Mouse (Mus musculus): ENCODE results near the gene Pex1. TPM values are rescaled to one million over a fixed set of nuclear protein-coding genes. Genes with fewer than 3 reads are reported as not detected.
A peak's percentile ranks its signal among the peaks of the same experiment; 100 is the strongest.
"Not testable (repeated sequence)": the region's sequence is repeated elsewhere in the genome, so short reads cannot be mapped to it uniquely, and the experiment has no call there.

The Pex1 gene
- polyA plus RNA-seq, 1 experiment: 0.21 TPM

DNA sequence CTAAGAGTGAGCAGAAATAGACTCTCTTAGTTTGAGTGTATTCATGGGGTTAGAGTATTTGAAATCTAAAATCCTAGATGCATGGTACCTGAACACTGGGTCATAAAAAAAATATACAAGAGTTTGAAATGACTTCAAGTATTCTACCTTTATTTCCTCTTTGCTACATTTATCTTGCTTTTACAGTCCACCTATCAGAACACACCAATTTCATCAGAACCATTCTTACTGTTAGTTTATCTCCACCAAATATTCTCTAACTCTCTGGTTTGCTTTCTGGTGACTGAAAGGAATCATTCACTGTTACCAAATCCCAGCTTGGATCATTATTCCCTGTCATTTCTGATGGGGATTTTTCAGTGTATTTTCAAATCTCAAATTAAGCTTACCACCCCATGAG, 1.3 kb downstream of the Pex1 start:
- Histone ChIP-seq H3K27me3 (ENCODE audit: control insufficient read depth) (no peaks in the 10 kb centered on the region), H3K4me1 (ENCODE audit: control insufficient read depth) (peaks cover 29% of the 10 kb centered on the region), H3K9me3 (ENCODE audit: control insufficient read depth, low read length) (no peaks in the 10 kb centered on the region), H3K4me3 (replicated peaks) (peak overlapping the region; percentile 79), H3K36me3 (ENCODE audit: control insufficient read depth) (peaks cover 16% of the 10 kb centered on the region)
- TF ChIP-seq TAL1 (IDR thresholded peaks at IDR 0.05; ENCODE audit: low read length) (no peak), GATA1 (IDR thresholded peaks at IDR 0.05; ENCODE audit: low read length) (no peak)

DNA sequence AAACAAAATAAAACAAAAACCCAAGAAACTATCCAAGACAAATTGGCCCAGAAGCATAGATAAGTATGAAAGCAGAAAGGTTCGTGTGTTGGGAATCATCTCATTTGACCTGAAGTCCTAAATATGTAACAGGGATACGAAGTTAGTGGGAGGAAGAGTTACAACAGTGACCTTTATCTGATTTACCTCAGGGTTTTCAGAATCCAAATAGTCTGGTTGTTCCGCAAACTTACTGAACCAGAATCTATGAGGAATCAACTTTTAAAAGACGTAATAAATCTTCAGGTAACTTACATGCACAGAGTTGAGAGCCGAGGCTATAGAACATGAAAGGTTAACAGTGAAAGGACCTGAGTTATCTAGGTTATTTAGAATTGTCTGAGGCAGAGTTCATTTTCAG, 2.9 kb downstream of the Pex1 start:
- H3K27me3 ChIP-seq (ENCODE audit: control insufficient read depth): no peaks in the 10 kb centered on the region
- H3K4me3 ChIP-seq (replicated peaks): no peak overlapping the region
- TF ChIP-seq GATA1 (IDR thresholded peaks at IDR 0.05; ENCODE audit: low read length): no peak
- TF ChIP-seq TAL1 (IDR thresholded peaks at IDR 0.05; ENCODE audit: low read length): no peak
- peaks cover 3% of the 10 kb centered on the region for H3K36me3 ChIP-seq (ENCODE audit: control insufficient read depth)
- H3K9me3 ChIP-seq (ENCODE audit: control insufficient read depth, low read length): no peaks in the 10 kb centered on the region
- peaks cover 29% of the 10 kb centered on the region for H3K4me1 ChIP-seq (ENCODE audit: control insufficient read depth)

DNA sequence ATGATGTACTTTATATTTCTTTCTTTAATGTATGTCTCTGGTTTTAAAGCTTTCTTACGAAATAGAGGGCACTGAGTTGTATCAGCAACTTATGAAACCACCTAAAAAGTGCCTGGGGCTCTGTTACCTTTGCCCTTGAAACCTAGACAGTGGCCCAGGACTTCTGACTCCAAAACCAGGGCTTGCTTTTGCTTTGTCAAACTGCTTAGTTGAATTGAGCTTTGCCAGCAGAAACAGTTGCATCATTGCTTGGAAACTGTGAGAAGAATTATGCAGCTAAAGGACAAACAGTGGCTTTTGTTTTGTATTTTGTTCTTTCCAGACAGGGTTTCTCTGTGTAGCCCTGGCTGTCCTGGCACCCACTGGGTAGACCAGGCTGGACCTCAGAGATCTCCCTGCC, 4.4 kb downstream of the Pex1 start:
- H3K27me3 ChIP-seq (ENCODE audit: control insufficient read depth): no peaks in the 10 kb centered on the region
- peaks cover 1% of the 10 kb centered on the region for H3K36me3 ChIP-seq (ENCODE audit: control insufficient read depth)
- H3K4me1 ChIP-seq (ENCODE audit: control insufficient read depth): peaks cover 15% of the 10 kb centered on the region
- TF ChIP-seq TAL1 (IDR thresholded peaks at IDR 0.05; ENCODE audit: low read length): no peak
- no peak for TF ChIP-seq GATA1 (IDR thresholded peaks at IDR 0.05; ENCODE audit: low read length)
- no peaks in the 10 kb centered on the region for H3K9me3 ChIP-seq (ENCODE audit: control insufficient read depth, low read length)
- H3K4me3 ChIP-seq (replicated peaks): no peak overlapping the region

DNA sequence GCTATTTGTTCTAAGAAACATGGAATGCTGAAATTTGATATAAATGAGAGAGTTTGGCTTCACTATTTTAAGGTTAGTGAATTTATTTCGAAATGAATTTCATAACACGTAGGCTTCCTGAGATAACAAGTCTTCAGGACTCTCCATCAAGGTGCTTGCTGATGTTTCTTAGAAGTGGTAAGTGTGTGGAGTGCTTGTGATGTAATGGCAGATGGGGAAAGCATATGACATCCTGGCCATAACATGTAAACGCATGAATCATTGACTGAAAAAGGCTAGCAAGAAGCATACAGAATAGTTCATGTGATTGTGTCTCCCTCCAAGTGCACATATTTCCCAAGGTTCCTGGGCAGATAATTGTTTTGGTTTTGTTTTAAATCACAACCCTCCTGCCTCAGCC, 4.9 kb downstream of the Pex1 start:
- no peak for TF ChIP-seq TAL1 (IDR thresholded peaks at IDR 0.05; ENCODE audit: low read length)
- TF ChIP-seq GATA1 (IDR thresholded peaks at IDR 0.05; ENCODE audit: low read length): no peak
- H3K4me1 ChIP-seq (ENCODE audit: control insufficient read depth): peaks cover 11% of the 10 kb centered on the region
- no peaks in the 10 kb centered on the region for H3K9me3 ChIP-seq (ENCODE audit: control insufficient read depth, low read length)
- H3K4me3 ChIP-seq (replicated peaks): no peak overlapping the region
- H3K36me3 ChIP-seq (ENCODE audit: control insufficient read depth): peaks cover 6% of the 10 kb centered on the region
- no peaks in the 10 kb centered on the region for H3K27me3 ChIP-seq (ENCODE audit: control insufficient read depth)

DNA sequence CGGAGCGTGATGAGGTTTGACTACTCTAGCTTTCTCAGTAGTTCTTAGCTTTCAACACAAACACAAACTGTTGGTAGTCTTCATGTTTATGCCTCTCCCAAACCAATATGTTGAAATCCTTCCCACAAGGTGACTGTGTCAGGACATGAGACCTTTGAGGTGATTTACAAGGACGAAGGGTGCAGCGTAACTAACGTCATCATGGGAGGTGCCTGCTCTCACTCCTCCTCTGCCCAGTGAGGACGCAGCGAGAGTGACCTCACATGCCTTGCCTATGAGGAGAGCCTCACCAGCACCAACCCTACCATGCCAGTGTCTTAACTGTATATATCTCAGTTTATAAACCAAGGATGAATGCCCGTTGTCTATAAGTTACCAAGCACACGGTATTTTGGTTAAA, 11.2 kb downstream of the Pex1 start:
- no peaks in the 10 kb centered on the region for H3K4me1 ChIP-seq (ENCODE audit: control insufficient read depth)
- H3K9me3 ChIP-seq (ENCODE audit: control insufficient read depth, low read length): peaks cover under 1% of the 10 kb centered on the region; the same call in 1 of the 2 replicates
- no peak overlapping the region for H3K4me3 ChIP-seq (replicated peaks)
- H3K27me3 ChIP-seq (ENCODE audit: control insufficient read depth): no peaks in the 10 kb centered on the region
- peaks cover 27% of the 10 kb centered on the region for H3K36me3 ChIP-seq (ENCODE audit: control insufficient read depth)
- TF ChIP-seq TAL1 (IDR thresholded peaks at IDR 0.05; ENCODE audit: low read length) (no peak), GATA1 (IDR thresholded peaks at IDR 0.05; ENCODE audit: low read length) (no peak)

DNA sequence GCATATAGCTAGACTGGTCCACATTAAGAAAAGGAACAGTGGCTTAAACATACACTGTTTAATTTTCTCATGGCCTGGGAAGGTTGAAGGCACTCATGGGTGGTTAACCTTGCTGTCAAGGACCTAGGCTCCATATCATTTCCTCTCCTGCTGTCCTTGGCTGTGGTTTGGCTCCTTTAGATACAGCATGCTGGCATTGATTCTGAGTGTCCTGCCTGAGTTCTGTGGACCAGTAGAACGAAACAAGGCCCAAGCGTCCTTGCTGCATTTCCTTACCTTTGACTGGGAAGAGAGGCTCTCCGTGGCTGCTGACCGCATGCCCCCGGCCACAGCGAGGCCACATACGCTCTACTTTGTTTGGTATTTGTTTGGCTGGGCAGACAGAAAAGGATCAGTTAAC, 13.4 kb downstream of the Pex1 start:
- Histone ChIP-seq H3K9me3 (ENCODE audit: control insufficient read depth, low read length) (peaks cover 3% of the 10 kb centered on the region; the same call in 1 of the 2 replicates), H3K27me3 (ENCODE audit: control insufficient read depth) (no peaks in the 10 kb centered on the region), H3K4me1 (ENCODE audit: control insufficient read depth) (no peaks in the 10 kb centered on the region), H3K4me3 (replicated peaks) (no peak overlapping the region), H3K36me3 (ENCODE audit: control insufficient read depth) (peaks cover 32% of the 10 kb centered on the region)
- TF ChIP-seq TAL1 (IDR thresholded peaks at IDR 0.05; ENCODE audit: low read length): no peak
- TF ChIP-seq GATA1 (IDR thresholded peaks at IDR 0.05; ENCODE audit: low read length): no peak

DNA sequence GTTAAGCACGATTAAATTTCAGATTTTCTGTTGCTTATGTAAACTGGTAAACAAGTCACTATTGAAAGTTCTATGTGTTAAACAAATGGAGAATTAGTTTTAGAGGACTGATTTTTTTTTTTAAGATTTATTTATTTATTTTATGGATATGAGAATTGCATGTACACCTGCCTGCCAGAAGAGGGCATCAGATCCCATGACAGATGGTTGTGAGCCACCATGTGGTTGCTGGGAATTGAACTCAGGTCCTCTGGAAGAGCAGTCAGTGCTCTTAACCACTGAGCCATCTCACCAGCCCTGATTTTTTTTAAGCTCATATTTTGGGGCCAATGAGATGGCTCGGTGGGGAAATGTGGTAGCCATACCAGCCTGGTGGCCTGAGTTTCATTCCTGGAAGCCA, 16.0 kb downstream of the Pex1 start:
- H3K4me1 ChIP-seq (ENCODE audit: control insufficient read depth); H3K9me3 ChIP-seq (ENCODE audit: control insufficient read depth, low read length); H3K27me3 ChIP-seq (ENCODE audit: control insufficient read depth); H3K4me3 ChIP-seq (replicated peaks): not testable (repeated sequence)
- peaks cover 21% of the 10 kb centered on the region for H3K36me3 ChIP-seq (ENCODE audit: control insufficient read depth)

DNA sequence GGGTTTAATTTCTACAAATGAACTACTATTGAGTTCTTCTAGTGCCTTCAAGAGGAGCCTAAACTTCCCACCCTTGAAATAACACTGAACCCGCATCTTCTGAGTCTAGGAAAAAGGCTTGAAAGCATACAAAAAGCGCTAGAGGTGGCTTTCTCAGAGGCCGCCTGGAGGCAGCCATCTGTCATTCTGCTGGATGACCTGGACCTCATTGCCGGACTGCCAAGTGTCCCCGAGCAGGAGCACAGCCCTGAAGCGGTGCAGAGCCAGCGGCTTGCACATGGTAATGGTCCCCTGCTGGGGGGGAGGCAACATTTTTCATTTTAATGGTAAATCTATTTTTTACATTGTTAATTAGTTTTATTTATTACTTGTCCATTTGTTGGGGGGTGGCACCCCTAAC, 24.6 kb downstream of the Pex1 start:
- TF ChIP-seq GATA1 (IDR thresholded peaks at IDR 0.05; ENCODE audit: low read length) (no peak), TAL1 (IDR thresholded peaks at IDR 0.05; ENCODE audit: low read length) (no peak)
- no peak overlapping the region for H3K4me3 ChIP-seq (replicated peaks)
- H3K27me3 ChIP-seq (ENCODE audit: control insufficient read depth): no peaks in the 10 kb centered on the region
- peaks cover 5% of the 10 kb centered on the region; the same call in 1 of the 2 replicates for H3K36me3 ChIP-seq (ENCODE audit: control insufficient read depth)
- no peaks in the 10 kb centered on the region for H3K9me3 ChIP-seq (ENCODE audit: control insufficient read depth, low read length)
- H3K4me1 ChIP-seq (ENCODE audit: control insufficient read depth): no peaks in the 10 kb centered on the region

DNA sequence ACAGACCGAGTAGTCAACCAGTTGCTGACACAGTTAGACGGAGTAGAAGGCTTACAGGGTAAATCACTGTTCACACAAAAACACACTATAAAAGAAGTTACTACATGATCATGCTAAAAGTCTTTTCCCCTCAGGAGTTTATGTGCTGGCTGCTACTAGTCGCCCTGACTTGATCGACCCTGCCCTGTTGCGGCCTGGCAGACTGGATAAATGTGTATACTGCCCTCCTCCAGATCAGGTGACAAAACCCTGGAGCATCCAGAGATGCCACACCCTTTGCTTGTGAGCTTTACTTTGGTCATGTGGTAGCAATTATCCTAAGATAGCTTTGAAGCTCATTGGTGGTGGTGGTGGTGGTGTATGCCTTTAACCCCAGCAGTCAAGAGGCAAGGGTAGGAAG, 34.2 kb downstream of the Pex1 start:
- Histone ChIP-seq H3K9me3 (ENCODE audit: control insufficient read depth, low read length) (no peaks in the 10 kb centered on the region), H3K4me3 (replicated peaks) (no peak overlapping the region), H3K4me1 (ENCODE audit: control insufficient read depth) (peaks cover 6% of the 10 kb centered on the region; the same call in 1 of the 2 replicates), H3K27me3 (ENCODE audit: control insufficient read depth) (no peaks in the 10 kb centered on the region), H3K36me3 (ENCODE audit: control insufficient read depth) (peaks cover 22% of the 10 kb centered on the region)
- TF ChIP-seq TAL1 (IDR thresholded peaks at IDR 0.05; ENCODE audit: low read length): no peak
- TF ChIP-seq GATA1 (IDR thresholded peaks at IDR 0.05; ENCODE audit: low read length): no peak

DNA sequence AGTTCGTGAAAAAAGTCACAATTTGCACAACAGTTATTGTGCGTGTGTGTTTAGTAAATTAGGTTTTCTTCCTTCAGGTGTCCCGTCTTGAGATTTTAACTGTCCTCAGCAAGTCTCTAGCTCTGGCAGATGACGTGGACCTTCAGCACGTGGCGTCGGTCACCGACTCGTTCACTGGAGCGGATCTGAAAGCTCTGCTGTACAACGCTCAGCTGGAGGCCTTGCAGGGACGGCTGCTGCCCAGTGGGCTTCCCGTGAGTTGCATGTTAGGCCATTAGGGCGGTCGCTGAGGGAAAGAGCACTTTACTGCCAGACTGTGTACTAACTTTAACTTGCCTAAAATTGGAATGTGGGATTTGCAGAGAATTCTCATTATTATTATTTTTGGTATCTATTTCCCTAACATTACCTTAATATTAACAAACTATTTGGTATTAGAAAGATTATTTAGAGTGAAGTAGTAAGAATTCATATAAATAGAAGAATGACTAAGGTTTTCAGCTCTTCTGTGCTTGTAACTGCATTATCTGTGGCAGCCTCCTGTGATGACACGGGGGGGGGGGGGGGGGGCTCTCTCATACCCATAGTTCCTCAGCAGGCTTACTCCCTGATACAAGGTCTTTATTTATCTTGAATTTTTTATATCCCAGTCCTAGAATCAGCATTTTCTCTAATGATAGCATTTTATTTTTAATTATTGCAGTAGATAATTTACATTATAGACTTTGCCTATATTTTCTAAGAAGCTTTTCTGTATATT, 35.8 kb downstream of the Pex1 start:
- H3K4me3 ChIP-seq (replicated peaks): no peak overlapping the region
- no peaks in the 10 kb centered on the region for H3K9me3 ChIP-seq (ENCODE audit: control insufficient read depth, low read length)
- peaks cover 26% of the 10 kb centered on the region for H3K36me3 ChIP-seq (ENCODE audit: control insufficient read depth)
- H3K27me3 ChIP-seq (ENCODE audit: control insufficient read depth): no peaks in the 10 kb centered on the region
- TF ChIP-seq GATA1 (IDR thresholded peaks at IDR 0.05; ENCODE audit: low read length) (no peak), TAL1 (IDR thresholded peaks at IDR 0.05; ENCODE audit: low read length) (no peak)
- H3K4me1 ChIP-seq (ENCODE audit: control insufficient read depth): peaks cover 6% of the 10 kb centered on the region; the same call in 1 of the 2 replicates
